Mouse (Mus musculus) embryonic facial prominence, embryonic 11.5 days (tissue): ENCODE results near the gene Clk4. TPM values are rescaled to one million over a fixed set of nuclear protein-coding genes. Genes with fewer than 3 reads are reported as not detected.

Source experiments
- ATAC-seq: fragments of 200-750 bp; cut with Nextera tagmentation; replicated peaks from 2 replicates; pipeline ENCODE4 v1.8.0; 2017; ENCODE audit warnings: low read depth; ENCODE audit not compliant: insufficient number of reproducible peaks, low FRiP score, low TSS enrichment
- DNase-seq: peaks from one replicate; pipeline ENCODE4 v3.0.0-alpha.2; 2015; ENCODE audit warnings: low spot score
- H3K27ac ChIP-seq: fragments of 300-500 bp; sonication (generic); replicated peaks from 2 replicates; pipeline ENCODE4 v1.5.1; 2014; ENCODE audit warnings: mild to moderate bottlenecking, low read depth, low read length, control low read depth
- H3K27me3 ChIP-seq: fragments of 300-500 bp; sonication (generic); 2 replicates; pipeline ENCODE4 v1.6.1; 2014; ENCODE audit warnings: mild to moderate bottlenecking, low read length, moderate library complexity, mixed read lengths; ENCODE audit not compliant: control insufficient read depth, insufficient read depth
- H3K36me3 ChIP-seq: fragments of 300-500 bp; sonication (generic); replicated peaks from 2 replicates; pipeline ENCODE4 v1.6.1; 2014; ENCODE audit warnings: low read depth, mild to moderate bottlenecking, low read length, moderate library complexity, mixed read lengths; ENCODE audit not compliant: control insufficient read depth, insufficient read depth
- H3K4me1 ChIP-seq: fragments of 300-500 bp; sonication (generic); 2 replicates; pipeline ENCODE4 v1.6.1; 2014; ENCODE audit warnings: low read length, mixed read lengths; ENCODE audit not compliant: control insufficient read depth, insufficient read depth
- H3K4me2 ChIP-seq: fragments of 300-500 bp; sonication (generic); 2 replicates; pipeline ENCODE4 v1.6.1; 2014; ENCODE audit warnings: low read depth, mild to moderate bottlenecking, control low read depth, low read length, moderate library complexity
- H3K4me3 ChIP-seq: fragments of 300-500 bp; sonication (generic); 2 replicates; pipeline ENCODE4 v1.5.1; 2014; ENCODE audit warnings: low read depth, low read length, control low read depth
- H3K9ac ChIP-seq: fragments of 300-500 bp; sonication (generic); replicated peaks from 2 replicates; pipeline ENCODE4 v1.6.1; 2014; ENCODE audit warnings: mild to moderate bottlenecking, control low read depth, low read length
- H3K9me3 ChIP-seq: fragments of 300-500 bp; sonication (generic); replicated peaks from 2 replicates; pipeline ENCODE4 v1.6.1; 2016; ENCODE audit warnings: mild to moderate bottlenecking, low read length, inconsistent platforms, mixed read lengths; ENCODE audit not compliant: control insufficient read depth
- WGBS: fragments of 180-500 bp; shearing (Covaris S2); extraction: QIAGEN DNeasy Blood & Tissue Kit; methylation state at CpG from one replicate; pipeline ENCODE4 v1.1.7; 2014; 5-methylcytosine and 5-hydroxymethylcytosine counted together
- polyA plus RNA-seq: library from polyadenylated mRNA; unstranded; fragments of >200 nt; fragmentation: Nextera tagmentation; extraction: Ambion mirVana; gene quantifications from 2 replicates; pipeline ENCODE4 v1.2.1, GENCODE M21; 2014

The Clk4 gene
- polyA plus RNA-seq, 1 experiment from 2014 or later, result 153 TPM

- Histone ChIP-seq H3K9me3 (no peaks in the 10 kb centered on the region), H3K27ac (no peak overlapping the region), H3K9ac (no peak overlapping the region), H3K4me2 (no peak overlapping the region), H3K27me3 (no peaks in the 10 kb centered on the region), H3K4me1 (no peaks in the 10 kb centered on the region), H3K36me3 (no peaks in the 10 kb centered on the region), H3K4me3 (no peak overlapping the region)
- no peak for ATAC-seq
- DNase-seq, result no peak
Measured at GRCm38 (mm10) chr11:51320609-51321008, 59.1 kb downstream of the Clk4 start.

GRCm38 (mm10) chr11:51326908-51327307 lies 65.4 kb downstream of the Clk4 start:
- Histone ChIP-seq H3K27ac (no peak overlapping the region), H3K36me3 (no peaks in the 10 kb centered on the region), H3K9me3 (no peaks in the 10 kb centered on the region), H3K9ac (no peak overlapping the region), H3K4me1 (no peaks in the 10 kb centered on the region), H3K4me2 (no peak overlapping the region), H3K4me3 (no peak overlapping the region), H3K27me3 (no peaks in the 10 kb centered on the region)
- peak; percentile 42 for DNase-seq
- ATAC-seq, result no peak
- 74% methylated on average over 6 of the region's 6 CpGs for WGBS

- Histone ChIP-seq H3K27ac (no peak overlapping the region), H3K9ac (no peak overlapping the region), H3K27me3 (no peaks in the 10 kb centered on the region), H3K4me3 (no peak overlapping the region), H3K4me2 (no peak overlapping the region), H3K9me3 (no peaks in the 10 kb centered on the region), H3K4me1 (no peaks in the 10 kb centered on the region), H3K36me3 (no peaks in the 10 kb centered on the region)
- ATAC-seq (no peak), DNase-seq (no peak)
- 86% methylated on average over 12 of the region's 12 CpGs for WGBS
Measured at GRCm38 (mm10) chr11:51328387-51328942, 66.9 kb downstream of the Clk4 start.

- H3K27me3 ChIP-seq, result no peaks in the 10 kb centered on the region
- no peak overlapping the region for H3K27ac ChIP-seq
- H3K9ac ChIP-seq, result no peak overlapping the region
- H3K4me2 ChIP-seq, result no peak overlapping the region
- DNase-seq (no peak), ATAC-seq (no peak)
- H3K4me3 ChIP-seq, result no peak overlapping the region
- no peaks in the 10 kb centered on the region for H3K36me3 ChIP-seq
- WGBS, result 77% methylated on average over 11 of the region's 11 CpGs
- H3K9me3 ChIP-seq, result no peaks in the 10 kb centered on the region
- H3K4me1 ChIP-seq, result no peaks in the 10 kb centered on the region
Measured at GRCm38 (mm10) chr11:51329837-51330714, 68.5 kb downstream of the Clk4 start.

Other genes with a start within 250 kb of the Clk4 start
- gene Olfr54, start 247.5 kb upstream of the Clk4 start, polyA plus RNA-seq, result 0.15 TPM in 1 of 2 replicates, not detected in the other
- not detected in 2 replicates for gene Olfr1375, start 213.6 kb upstream of the Clk4 start, polyA plus RNA-seq
- gene Zfp354a, start 202.5 kb upstream of the Clk4 start, polyA plus RNA-seq, result 8.6 and 11.4 TPM in 2 replicates
- gene Gm12569, start 41.3 kb upstream of the Clk4 start, polyA plus RNA-seq, result not detected in 2 replicates
- 0.99 TPM in 1 of 2 replicates, not detected in the other for gene BC049762, start 1.3 kb downstream of the Clk4 start, polyA plus RNA-seq
- gene Col23a1, start 28.2 kb downstream of the Clk4 start, polyA plus RNA-seq, result 17.5 and 18.2 TPM in 2 replicates